Mouse (Mus musculus): Measurements from ENCODE around the gene Ruvbl2. TPM values are rescaled to one million over a fixed set of nuclear protein-coding genes. Genes with fewer than 3 reads are reported as not detected.
A peak's percentile ranks its signal among the peaks of the same experiment; 100 is the strongest.

Ruvbl2 gene
- polyA plus RNA-seq, 1 experiment from 2014 or later: 159 TPM

GRCm38 (mm10) chr7:45447325-45447990 is 9.6 kb upstream of the Ruvbl2 start:
- H3K4me1 ChIP-seq: no peaks in the 10 kb centered on the region
- H3K4me2 ChIP-seq (replicated peaks): no peak overlapping the region
- no peak overlapping the region for H3K4me3 ChIP-seq (replicated peaks)
- no peak overlapping the region for H3K9ac ChIP-seq
- no peak for ATAC-seq (ENCODE audit: insufficient number of reproducible peaks, low FRiP score, low TSS enrichment, low read depth)
- H3K27ac ChIP-seq (replicated peaks): no peak overlapping the region
- 33% methylated on average over 11 of the region's 11 CpGs for WGBS
- H3K9me3 ChIP-seq (replicated peaks): no peaks in the 10 kb centered on the region
- H3K36me3 ChIP-seq: peaks cover 63% of the 10 kb centered on the region
- no peaks in the 10 kb centered on the region for H3K27me3 ChIP-seq

GRCm38 (mm10) chr7:45446589-45446988 is 8.7 kb upstream of the Ruvbl2 start:
- no peak overlapping the region for H3K4me2 ChIP-seq (replicated peaks)
- H3K4me1 ChIP-seq: no peaks in the 10 kb centered on the region
- H3K27ac ChIP-seq (replicated peaks): no peak overlapping the region
- H3K9me3 ChIP-seq (replicated peaks): no peaks in the 10 kb centered on the region
- H3K4me3 ChIP-seq (replicated peaks): no peak overlapping the region
- ATAC-seq (ENCODE audit: insufficient number of reproducible peaks, low FRiP score, low TSS enrichment, low read depth): no peak
- H3K27me3 ChIP-seq: no peaks in the 10 kb centered on the region
- no peak overlapping the region for H3K9ac ChIP-seq
- peaks cover 61% of the 10 kb centered on the region for H3K36me3 ChIP-seq

DNA sequence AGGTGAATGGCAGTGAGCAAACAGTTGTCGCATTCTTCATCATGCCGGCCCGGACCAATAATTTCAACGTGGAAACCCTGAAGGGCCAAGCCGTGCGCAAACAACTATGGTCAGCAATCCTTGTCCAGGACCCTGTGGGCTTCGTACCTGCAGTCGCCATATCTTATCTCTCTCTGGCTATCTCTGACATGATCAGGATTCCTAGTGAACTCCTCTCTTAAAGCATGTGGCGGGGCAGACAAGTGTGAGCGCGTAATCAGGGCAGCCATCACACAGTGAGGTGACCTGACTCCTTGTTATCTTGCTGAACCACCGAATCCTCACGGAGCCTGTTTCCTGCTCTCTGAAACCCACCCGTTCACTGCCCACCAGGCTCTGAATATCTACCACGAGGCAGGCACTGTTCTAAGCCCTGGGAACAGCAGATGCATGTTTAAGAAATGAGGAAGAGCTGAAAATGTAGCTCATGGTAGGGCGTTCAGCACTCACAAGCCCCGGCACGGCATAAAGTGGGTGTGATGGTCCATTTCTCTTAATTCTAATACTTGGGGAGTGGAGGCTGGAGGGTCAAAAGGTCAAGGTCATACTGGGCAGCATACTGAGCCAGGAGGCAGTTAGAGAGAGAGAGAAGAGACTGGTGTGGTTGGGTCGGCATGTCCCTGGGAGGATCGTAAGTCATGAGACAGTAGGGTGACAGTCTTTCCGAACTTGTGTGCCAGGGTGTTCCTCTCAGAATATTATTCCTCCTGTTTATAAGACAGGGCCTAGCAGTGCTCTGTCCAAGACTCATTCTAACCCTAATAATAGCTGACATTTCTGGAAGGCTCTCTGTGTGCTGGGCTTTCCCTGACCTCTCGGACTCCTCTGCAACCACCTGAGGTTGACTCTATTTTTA is 5.9 kb upstream of the Ruvbl2 start:
- Histone ChIP-seq H3K27me3 (no peaks in the 10 kb centered on the region), H3K36me3 (peaks cover 73% of the 10 kb centered on the region), H3K9ac (no peak overlapping the region), H3K4me1 (no peaks in the 10 kb centered on the region), H3K4me3 (replicated peaks) (no peak overlapping the region), H3K4me2 (replicated peaks) (no peak overlapping the region), H3K27ac (replicated peaks) (no peak overlapping the region), H3K9me3 (replicated peaks) (no peaks in the 10 kb centered on the region)
- ATAC-seq (ENCODE audit: insufficient number of reproducible peaks, low FRiP score, low TSS enrichment, low read depth): no peak
- 85% methylated on average over 22 of the region's 22 CpGs for WGBS

DNA sequence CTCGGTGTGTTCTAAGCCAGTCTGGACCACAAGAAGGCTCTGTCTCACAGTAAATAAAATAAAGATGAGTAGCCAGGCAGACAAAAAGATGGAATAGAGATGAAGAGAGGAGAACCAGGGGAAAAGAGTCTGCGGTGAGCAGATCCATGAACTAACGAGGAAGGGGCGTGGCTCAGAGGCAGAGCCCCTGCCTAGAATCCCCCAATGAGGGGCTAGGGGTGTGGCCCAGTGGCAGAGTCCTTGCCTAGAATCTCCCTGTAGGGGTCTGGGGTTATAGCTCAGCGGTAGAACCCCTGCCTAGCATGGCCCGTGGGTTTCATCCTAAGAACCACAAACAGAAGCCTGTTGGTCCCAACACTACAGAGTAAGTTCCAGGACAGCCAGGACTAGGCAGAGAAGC is 850 bp downstream of the Ruvbl2 start:
- Histone ChIP-seq H3K4me1 (peaks cover 49% of the 10 kb centered on the region), H3K9ac (no peak overlapping the region), H3K27ac (replicated peaks) (no peak overlapping the region), H3K4me2 (replicated peaks) (peak overlapping the region; percentile 31), H3K36me3 (peaks cover 30% of the 10 kb centered on the region), H3K27me3 (no peaks in the 10 kb centered on the region), H3K9me3 (replicated peaks) (no peaks in the 10 kb centered on the region), H3K4me3 (replicated peaks) (no peak overlapping the region)
- WGBS: 27% methylated on average over 6 of the region's 6 CpGs
- ATAC-seq (ENCODE audit: insufficient number of reproducible peaks, low FRiP score, low TSS enrichment, low read depth): no peak

DNA sequence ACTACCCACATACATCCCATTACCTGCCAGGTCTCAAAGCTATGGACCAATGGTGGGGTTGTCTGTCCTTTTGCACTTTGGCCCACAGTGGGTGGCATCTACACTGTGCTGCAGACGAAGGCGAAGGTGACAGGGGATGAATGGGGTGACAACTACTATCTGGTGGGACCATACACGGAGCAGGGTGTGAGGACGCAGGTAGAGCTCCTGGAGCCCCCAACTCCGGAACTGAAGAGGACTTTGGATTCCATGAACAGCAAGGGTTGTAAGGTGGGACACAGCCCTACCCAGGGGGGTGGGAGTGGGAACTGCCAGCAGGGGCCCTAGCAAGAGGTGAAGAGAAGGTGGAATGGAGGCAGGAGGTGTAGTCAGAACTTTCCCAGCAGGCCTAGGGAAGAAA is 1.5 kb downstream of the Ruvbl2 start:
- no peaks in the 10 kb centered on the region for H3K27me3 ChIP-seq
- H3K27ac ChIP-seq (replicated peaks): 0 out of 2 replicates have a peak overlapping the region, but pooled peaks have one; percentile 13
- no peaks in the 10 kb centered on the region for H3K9me3 ChIP-seq (replicated peaks)
- no peak for ATAC-seq (ENCODE audit: insufficient number of reproducible peaks, low FRiP score, low TSS enrichment, low read depth)
- no peak overlapping the region for H3K4me3 ChIP-seq (replicated peaks)
- H3K36me3 ChIP-seq: peaks cover 31% of the 10 kb centered on the region
- no peak overlapping the region for H3K9ac ChIP-seq
- WGBS: 96% methylated on average over 5 of the region's 5 CpGs
- peaks cover 49% of the 10 kb centered on the region for H3K4me1 ChIP-seq
- no peak overlapping the region for H3K4me2 ChIP-seq (replicated peaks)

- Histone ChIP-seq H3K36me3 (peaks cover 28% of the 10 kb centered on the region), H3K4me1 (peaks cover 50% of the 10 kb centered on the region), H3K9me3 (replicated peaks) (no peaks in the 10 kb centered on the region), H3K4me2 (replicated peaks) (peak overlapping the region; percentile 94), H3K4me3 (replicated peaks) (peak overlapping the region; percentile 83), H3K27me3 (no peaks in the 10 kb centered on the region), H3K9ac (peak overlapping the region; percentile 72), H3K27ac (replicated peaks) (peak overlapping the region; percentile 89)
- 2% methylated on average over 16 of the region's 16 CpGs for WGBS
- ATAC-seq (ENCODE audit: insufficient number of reproducible peaks, low FRiP score, low TSS enrichment, low read depth): peak; percentile 1; the same call in 1 of the 2 replicates
Measured at GRCm38 (mm10) chr7:45435038-45435437, 2.9 kb downstream of the Ruvbl2 start.

DNA sequence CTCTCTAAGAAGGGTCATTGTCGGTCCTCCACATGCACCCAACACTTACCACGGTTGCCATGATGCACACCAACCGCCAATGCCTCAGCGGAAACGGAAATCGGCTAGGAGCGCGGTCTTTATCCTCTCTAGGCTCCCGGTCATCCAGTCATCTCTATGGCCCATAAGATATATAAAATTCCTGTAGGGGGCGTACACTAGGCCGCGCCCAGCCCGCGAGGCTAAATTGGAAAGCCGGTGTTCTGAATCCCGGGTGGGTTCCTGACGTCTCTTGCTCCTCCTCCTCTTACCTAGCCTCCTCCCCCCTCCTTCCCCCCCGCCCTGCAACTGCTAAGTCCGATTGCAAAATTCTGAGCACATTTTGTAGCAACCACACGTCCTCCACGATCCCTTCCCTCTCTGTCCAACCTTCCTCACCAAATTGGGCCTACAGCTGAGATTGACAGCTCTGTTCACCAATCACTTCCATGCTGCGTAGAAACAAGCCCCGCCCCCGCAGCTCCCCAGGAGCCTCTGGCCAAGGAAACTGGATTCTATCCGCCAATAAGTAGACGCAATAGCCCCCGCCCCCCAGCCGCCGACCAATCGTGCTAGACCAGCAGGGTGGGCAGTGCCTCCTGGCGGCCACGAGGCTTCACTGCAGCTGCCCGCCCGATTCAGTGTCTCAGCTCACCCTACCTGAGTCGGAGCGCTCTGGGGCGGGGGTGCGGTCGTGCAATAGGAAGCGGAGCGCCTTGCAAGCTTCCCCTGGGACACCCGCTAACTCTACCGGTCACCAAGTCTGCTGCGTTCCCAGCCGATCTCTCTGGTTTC is 3.5 kb downstream of the Ruvbl2 start, which contains the start of gene Gys1:
Gys1 (plus strand) TSS at position 642 of the 813 bp plus-strand sequence.
- 0% methylated on average over 45 of the region's 45 CpGs for WGBS
- no peaks in the 10 kb centered on the region for H3K27me3 ChIP-seq
- H3K4me2 ChIP-seq (replicated peaks): peak within 1 kb of the TSS; percentile 94
- peaks cover 27% of the 10 kb centered on the region for H3K36me3 ChIP-seq
- H3K4me1 ChIP-seq: peaks cover 52% of the 10 kb centered on the region
- H3K27ac ChIP-seq (replicated peaks): peak within 1 kb of the TSS; percentile 89
- peak within 1 kb of the TSS; percentile 91 for H3K9ac ChIP-seq
- peak; percentile 95 for ATAC-seq (ENCODE audit: insufficient number of reproducible peaks, low FRiP score, low TSS enrichment, low read depth)
- H3K4me3 ChIP-seq (replicated peaks): peak within 1 kb of the TSS; percentile 83
- H3K9me3 ChIP-seq (replicated peaks): no peaks in the 10 kb centered on the region

DNA sequence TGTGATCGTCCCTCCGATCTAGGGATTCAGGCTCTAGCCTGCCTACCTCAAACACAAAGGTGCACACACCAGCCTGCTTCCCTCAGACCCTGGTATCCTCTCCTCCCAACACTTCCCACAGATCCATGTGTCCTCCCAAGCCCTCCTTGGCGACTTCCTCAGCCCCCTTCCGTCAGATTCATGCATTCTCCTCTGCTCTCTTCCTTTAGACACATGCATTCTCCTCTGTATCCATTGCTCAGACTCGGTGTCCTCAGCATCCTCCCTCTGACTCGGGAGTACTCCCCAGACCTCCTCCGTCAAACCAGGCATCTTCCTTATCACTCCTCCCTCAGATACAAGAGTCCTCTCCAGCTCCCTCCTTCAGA is 4.1 kb downstream of the Ruvbl2 start:
- peak overlapping the region; percentile 83 for H3K4me3 ChIP-seq (replicated peaks)
- no peaks in the 10 kb centered on the region for H3K27me3 ChIP-seq
- peak overlapping the region; percentile 89 for H3K27ac ChIP-seq (replicated peaks)
- H3K9me3 ChIP-seq (replicated peaks): no peaks in the 10 kb centered on the region
- H3K4me2 ChIP-seq (replicated peaks): peak overlapping the region; percentile 94
- H3K4me1 ChIP-seq: peaks cover 52% of the 10 kb centered on the region
- H3K36me3 ChIP-seq: peaks cover 30% of the 10 kb centered on the region
- peak overlapping the region; percentile 91 for H3K9ac ChIP-seq
- no peak for ATAC-seq (ENCODE audit: insufficient number of reproducible peaks, low FRiP score, low TSS enrichment, low read depth)
- WGBS: under 1% methylated on average over 7 of the region's 7 CpGs

- no peaks in the 10 kb centered on the region for H3K9me3 ChIP-seq (replicated peaks)
- no peak overlapping the region for H3K9ac ChIP-seq
- WGBS: 92% methylated on average over 8 of the region's 8 CpGs
- ATAC-seq (ENCODE audit: insufficient number of reproducible peaks, low FRiP score, low TSS enrichment, low read depth): no peak
- H3K4me3 ChIP-seq (replicated peaks): no peak overlapping the region
- H3K27me3 ChIP-seq: no peaks in the 10 kb centered on the region
- no peak overlapping the region for H3K27ac ChIP-seq (replicated peaks)
- peaks cover 89% of the 10 kb centered on the region for H3K36me3 ChIP-seq
- 0 out of 2 replicates have a peak, but pooled peaks cover 3% of the 10 kb centered on the region for H3K4me1 ChIP-seq
- no peak overlapping the region for H3K4me2 ChIP-seq (replicated peaks)
Measured at GRCm38 (mm10) chr7:45426556-45426955, 11.3 kb downstream of the Ruvbl2 start.

GRCm38 (mm10) chr7:45421194-45421593 is 16.7 kb downstream of the Ruvbl2 start:
- peaks cover 49% of the 10 kb centered on the region for H3K36me3 ChIP-seq

GRCm38 (mm10) chr7:45420615-45420919 is 17.3 kb downstream of the Ruvbl2 start, which contains the start of gene Lhb:
TSS of gene Lhb (plus strand) at chr7:45420820.
- H3K4me2 ChIP-seq (replicated peaks): peak within 1 kb of the TSS; percentile 28; the same call in 1 of the 2 replicates
- no peak for ATAC-seq (ENCODE audit: insufficient number of reproducible peaks, low FRiP score, low TSS enrichment, low read depth)
- no peak within 1 kb of the TSS for H3K9ac ChIP-seq
- no peaks in the 10 kb centered on the region for H3K9me3 ChIP-seq (replicated peaks)
- peak within 1 kb of the TSS; percentile 4; the same call in 1 of the 2 replicates for H3K4me3 ChIP-seq (replicated peaks)
- peaks cover 30% of the 10 kb centered on the region for H3K4me1 ChIP-seq
- H3K36me3 ChIP-seq: peaks cover 46% of the 10 kb centered on the region
- peaks cover 21% of the 10 kb centered on the region for H3K27me3 ChIP-seq
- H3K27ac ChIP-seq (replicated peaks): no peak within 1 kb of the TSS
- 58% methylated on average over 6 of the region's 6 CpGs for WGBS

More at GRCm38 (mm10) chr7:45421194-45421593, 16.7 kb downstream of the Ruvbl2 start:
- H3K4me1 ChIP-seq: peaks cover 26% of the 10 kb centered on the region
- H3K27ac ChIP-seq (replicated peaks): no peak overlapping the region
- ATAC-seq (ENCODE audit: insufficient number of reproducible peaks, low FRiP score, low TSS enrichment, low read depth): no peak
- H3K9me3 ChIP-seq (replicated peaks): no peaks in the 10 kb centered on the region
- no peak overlapping the region for H3K9ac ChIP-seq
- H3K4me3 ChIP-seq (replicated peaks): no peak overlapping the region
- peaks cover 15% of the 10 kb centered on the region for H3K27me3 ChIP-seq
- H3K4me2 ChIP-seq (replicated peaks): no peak overlapping the region
- 90% methylated on average over 14 of the region's 14 CpGs for WGBS

All from embryonic facial prominence, embryonic 15.5 days (tissue).